9 mouse cellular contexts compared by ENCODE assay signal in the genomic region with DNA sequence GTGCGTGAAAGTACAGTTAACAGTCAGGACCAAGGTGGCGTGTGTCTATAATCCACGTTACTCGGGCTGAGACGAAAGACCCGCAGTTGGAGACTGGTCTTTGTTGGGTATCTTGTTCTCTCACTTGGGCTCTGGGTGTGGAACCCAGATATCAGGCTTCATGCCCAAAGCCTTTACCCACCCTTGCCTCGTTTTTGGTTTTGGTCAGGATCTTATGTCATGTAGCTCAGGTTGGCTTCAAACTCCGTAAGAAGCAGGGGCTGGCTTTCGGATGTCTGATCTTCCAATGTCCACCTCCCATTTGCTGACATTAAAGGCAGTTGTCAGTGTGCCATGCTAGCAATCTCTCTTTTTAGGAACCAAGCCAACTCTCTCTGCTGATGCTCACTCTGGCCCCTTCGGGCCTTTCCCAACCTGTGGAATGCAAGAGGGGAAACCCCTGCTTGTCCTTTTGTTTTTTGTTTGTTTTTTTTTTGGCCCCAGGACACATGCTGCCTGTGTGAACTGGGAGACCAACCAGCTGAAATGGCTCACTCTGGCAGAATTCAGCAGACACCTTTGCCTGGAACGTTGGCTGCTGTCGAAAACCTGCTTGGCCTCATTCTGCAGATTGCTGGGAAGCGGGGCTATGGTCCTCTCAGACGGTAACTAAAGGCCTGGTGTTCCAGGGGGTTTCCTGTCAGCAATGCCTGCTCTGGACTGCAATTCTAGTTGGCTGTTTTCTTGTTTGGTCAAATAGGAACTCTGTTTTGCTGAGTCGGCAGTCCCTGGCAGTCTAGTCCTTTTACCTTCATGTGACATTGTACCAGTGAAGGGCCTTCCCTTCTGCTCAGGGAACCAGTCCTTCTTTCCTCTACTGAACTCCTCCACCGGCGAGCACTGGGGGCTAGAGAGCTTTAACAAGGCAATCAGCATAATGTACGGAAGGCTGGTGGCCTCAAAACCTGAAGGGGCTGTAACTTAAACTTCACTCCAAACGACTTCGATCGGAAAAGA. TPM values are rescaled to one million over a fixed set of nuclear protein-coding genes. Genes with fewer than 3 reads are reported as not detected.
A peak's percentile ranks its signal among the peaks of the same experiment; 100 is the strongest.
DNase-seq lines count a peak whose midpoint lies in the region; ATAC-seq and TF ChIP-seq lines count a peak whose summit lies in the region.
"Had no signal": no experiment of that assay in that cellular context is flagged by ENCODE, and none has a peak within 500 bp of the region (broad histone marks: within the 10 kb centered on the region; RNA-seq: fewer than 3 reads in every experiment).

No protein-coding gene starts in this region.

- intact Hi-C loops in heart, postnatal 25 days (cut with DNase I) = no loop called here

- peaks cover 28% of the 10 kb centered on the region for H3K4me1 ChIP-seq in heart, embryonic 10.5 days
- H3K4me1 ChIP-seq in MEL (ENCODE audit: control insufficient read depth in 1 of 2, insufficient read depth in 2 of 2, low read length in 2 of 2) = no peaks in the 10 kb centered on the region
- peaks cover 20% of the 10 kb centered on the region for H3K4me1 ChIP-seq in forebrain, postnatal 0 days (ENCODE audit: insufficient read depth)
- H3K4me1 ChIP-seq in limb, embryonic 15.5 days = peaks cover 21% of the 10 kb centered on the region

- H3K4me2 ChIP-seq in forebrain, postnatal 0 days (ENCODE audit: low read depth) = peak overlapping the region; percentile 31
- H3K4me2 ChIP-seq in limb, embryonic 15.5 days = no peak overlapping the region

- H3K9me3 ChIP-seq in heart, embryonic 10.5 days = no peaks in the 10 kb centered on the region
- no peaks in the 10 kb centered on the region for H3K9me3 ChIP-seq in MEL (replicated peaks; ENCODE audit: insufficient read depth, low read length)
- H3K9me3 ChIP-seq in forebrain, postnatal 0 days (ENCODE audit: low read length) = no peaks in the 10 kb centered on the region
- H3K9me3 ChIP-seq in limb, embryonic 15.5 days = no peaks in the 10 kb centered on the region

- ATAC-seq in forebrain, postnatal 0 days = no peak
- ATAC-seq in limb, embryonic 15.5 days (ENCODE audit: insufficient number of reproducible peaks, low FRiP score, low TSS enrichment, low read depth) = no peak
- no peak for ATAC-seq in activated CD4-positive, CD25-positive, alpha-beta regulatory T cell, adult 4 months

- TF ChIP-seq POLR2A in MEL (IDR thresholded peaks at IDR 0.05; ENCODE audit: control insufficient read depth in 1 of 2, insufficient read depth in 1 of 2, low read depth in 1 of 2, low read length in 2 of 2, poor library complexity in 1 of 2) = no peak

- H3K4me3 ChIP-seq in heart, embryonic 10.5 days = no peak overlapping the region
- no peak overlapping the region for H3K4me3 ChIP-seq in MEL (ENCODE audit: control insufficient read depth in 1 of 2, insufficient read depth in 1 of 2, low read depth in 2 of 2, low read length in 2 of 2)
- no peak overlapping the region for H3K4me3 ChIP-seq in forebrain, postnatal 0 days (ENCODE audit: low read depth, low read length)
- no peak overlapping the region for H3K4me3 ChIP-seq in limb, embryonic 15.5 days

- 69% methylated on average over 21 of the region's 21 CpGs for WGBS in heart, embryonic 10.5 days
- WGBS in forebrain, postnatal 0 days = 43% methylated on average over 21 of the region's 21 CpGs
- WGBS in limb, embryonic 15.5 days = 56% methylated on average over 21 of the region's 21 CpGs

- peak overlapping the region; percentile 70 for H3K27ac ChIP-seq in heart, embryonic 10.5 days
- H3K27ac ChIP-seq in MEL (ENCODE audit: control insufficient read depth, low read depth, low read length) = no peak overlapping the region
- peak overlapping the region; percentile 81 for H3K27ac ChIP-seq in forebrain, postnatal 0 days (ENCODE audit: low read depth, low read length)
- H3K27ac ChIP-seq in limb, embryonic 15.5 days = peak overlapping the region; percentile 69

- DNase-seq in heart, embryonic 10.5 days (ENCODE audit: low spot score) = peak; percentile 72
- DNase-seq in heart, postnatal 25 days (ENCODE audit: low spot score) = no peak
- no peak for DNase-seq in MEL (ENCODE audit: low read depth, low spot score)
- no peak for DNase-seq in forebrain, postnatal 0 days
- no peak for DNase-seq in urinary bladder, postnatal 14 days (ENCODE audit: low spot score)
- DNase-seq in cerebellum, postnatal 36 days = no peak

- TF ChIP-seq EP300 in MEL (IDR thresholded peaks at IDR 0.05; ENCODE audit: low read depth in 1 of 2, low read length in 2 of 2) = no peak

- H3K79me2 ChIP-seq in MEL (ENCODE audit: control insufficient read depth, insufficient read depth, low read length, poor library complexity) = no peaks in the 10 kb centered on the region

- H3K36me3 ChIP-seq in heart, embryonic 10.5 days = no peaks in the 10 kb centered on the region
- no peaks in the 10 kb centered on the region for H3K36me3 ChIP-seq in MEL (ENCODE audit: control insufficient read depth in 1 of 2, insufficient read depth in 2 of 2, low read length in 2 of 2)
- H3K36me3 ChIP-seq in forebrain, postnatal 0 days (ENCODE audit: insufficient read depth) = no peaks in the 10 kb centered on the region
- H3K36me3 ChIP-seq in limb, embryonic 15.5 days = no peaks in the 10 kb centered on the region

- no peaks in the 10 kb centered on the region for H3K27me3 ChIP-seq in heart, embryonic 10.5 days (ENCODE audit: insufficient read depth, poor library complexity, severe bottlenecking)
- peaks cover 12 to 28% of the 10 kb centered on the region in 2 experiments for H3K27me3 ChIP-seq in MEL (ENCODE audit: control insufficient read depth in 1 of 2, insufficient read depth in 2 of 2, low read length in 2 of 2)
- H3K27me3 ChIP-seq in forebrain, postnatal 0 days (ENCODE audit: insufficient read depth, low read length) = no peaks in the 10 kb centered on the region
- no peaks in the 10 kb centered on the region for H3K27me3 ChIP-seq in limb, embryonic 15.5 days

- H3K9ac ChIP-seq in MEL (ENCODE audit: control insufficient read depth, low read depth, low read length, poor library complexity, severe bottlenecking) = no peak overlapping the region
- peak overlapping the region; percentile 22; the same call in 1 of the 2 replicates for H3K9ac ChIP-seq in forebrain, postnatal 0 days
- no peak overlapping the region for H3K9ac ChIP-seq in limb, embryonic 15.5 days

- TF ChIP-seq RAD21 in MEL (IDR thresholded peaks at IDR 0.05; ENCODE audit: low read depth, low read length) = no peak

- no peak for TF ChIP-seq CTCF in MEL (IDR thresholded peaks at IDR 0.05 in 2 of 3, conservative IDR thresholded peaks at IDR 0.05 in 1 of 3; ENCODE audit: control insufficient read depth in 1 of 3, insufficient read depth in 1 of 3, low read depth in 2 of 3, low read length in 3 of 3, poor library complexity in 1 of 3, severe bottlenecking in 1 of 3)
- TF ChIP-seq CTCF in forebrain, postnatal 0 days (IDR thresholded peaks at IDR 0.05; ENCODE audit: low read depth) = no peak

RNA-seq across cellular contexts. Expression of a gene that starts 23.6 kb away (rescaled TPM):
- 1,319 and 1,394 TPM in 2 replicates for polyA plus RNA-seq in heart, embryonic 10.5 days (2016; fragmentation: Nextera tagmentation; extraction: Ambion mirVana)
- 100 to 1,000 TPM in 1 of 2 experiments, 10 to 100 TPM in 1; 99.4 to 105 TPM for total RNA-seq in heart, postnatal 25 days (2021)
- total RNA-seq in MEL (2012; rRNA removed) = 112 and 133 TPM in 2 replicates
- 10 to 100 TPM in 1 of 2 experiments, not detected in 1; 83.6 TPM for polyA plus RNA-seq in MEL (2012; ENCODE audit: insufficient read depth in 1 of 2, insufficient read length in 2 of 2, low read depth in 1 of 2, low replicate concordance in 2 of 2, missing spikeins in 1 of 2)
- total RNA-seq in forebrain, postnatal 0 days (2014; rRNA removed) = 18,820 and 21,160 TPM in 2 replicates
- 18,258 and 23,279 TPM in 2 replicates for polyA plus RNA-seq in forebrain, postnatal 0 days (2015; fragmentation: Nextera tagmentation; extraction: Ambion mirVana)
- polyA plus RNA-seq in limb, embryonic 15.5 days (2015; fragmentation: Nextera tagmentation; extraction: Ambion mirVana) = 1,206 and 1,410 TPM in 2 replicates
- 100 to 1,000 TPM; 243 to 273 TPM for polyA plus RNA-seq in activated CD4-positive, CD25-positive, alpha-beta regulatory T cell, adult 4 months (2017; shearing (Covaris generic))

RNA-seq across cellular contexts. Expression of a gene that starts 23.7 kb away (rescaled TPM):
- polyA plus RNA-seq in heart, embryonic 10.5 days (2016; fragmentation: Nextera tagmentation; extraction: Ambion mirVana) = not detected in 2 replicates
- not detected for total RNA-seq in heart, postnatal 25 days (2021)
- total RNA-seq in MEL (2012; rRNA removed) = not detected in 2 replicates
- not detected for polyA plus RNA-seq in MEL (2012; ENCODE audit: insufficient read depth in 1 of 2, insufficient read length in 2 of 2, low read depth in 1 of 2, low replicate concordance in 2 of 2, missing spikeins in 1 of 2)
- 1,610 and 2,499 TPM in 2 replicates for total RNA-seq in forebrain, postnatal 0 days (2014; rRNA removed)
- polyA plus RNA-seq in forebrain, postnatal 0 days (2015; fragmentation: Nextera tagmentation; extraction: Ambion mirVana) = not detected in 2 replicates
- polyA plus RNA-seq in limb, embryonic 15.5 days (2015; fragmentation: Nextera tagmentation; extraction: Ambion mirVana) = not detected in 2 replicates
- polyA plus RNA-seq in activated CD4-positive, CD25-positive, alpha-beta regulatory T cell, adult 4 months (2017; shearing (Covaris generic)) = not detected
- total RNA-seq: left cerebral cortex, postnatal 36 days had no signal

RNA-seq across cellular contexts. Expression of a gene that starts 42.7 kb away (rescaled TPM):
- polyA plus RNA-seq in heart, embryonic 10.5 days (2016; fragmentation: Nextera tagmentation; extraction: Ambion mirVana) = 1,935 and 2,007 TPM in 2 replicates
- total RNA-seq in heart, postnatal 25 days (2021) = 100 to 1,000 TPM; 163 to 175 TPM
- 1,577 and 1,672 TPM in 2 replicates for total RNA-seq in MEL (2012; rRNA removed)
- 1,000 to 10,000 TPM in 1 of 2 experiments, not detected in 1; 1,861 TPM for polyA plus RNA-seq in MEL (2012; ENCODE audit: insufficient read depth in 1 of 2, insufficient read length in 2 of 2, low read depth in 1 of 2, low replicate concordance in 2 of 2, missing spikeins in 1 of 2)
- 1,927 and 1,958 TPM in 2 replicates for total RNA-seq in forebrain, postnatal 0 days (2014; rRNA removed)
- polyA plus RNA-seq in forebrain, postnatal 0 days (2015; fragmentation: Nextera tagmentation; extraction: Ambion mirVana) = 1,265 and 1,341 TPM in 2 replicates
- polyA plus RNA-seq in limb, embryonic 15.5 days (2015; fragmentation: Nextera tagmentation; extraction: Ambion mirVana) = 1,374 and 1,490 TPM in 2 replicates
- polyA plus RNA-seq in activated CD4-positive, CD25-positive, alpha-beta regulatory T cell, adult 4 months (2017; shearing (Covaris generic)) = 100 to 1,000 TPM; 510 to 711 TPM

RNA-seq across cellular contexts. Expression of a gene that starts 52.6 kb away (rescaled TPM):
- 172 and 183 TPM in 2 replicates for polyA plus RNA-seq in heart, embryonic 10.5 days (2016; fragmentation: Nextera tagmentation; extraction: Ambion mirVana)
- total RNA-seq in heart, postnatal 25 days (2021) = 10 to 100 TPM; 33.5 to 33.7 TPM
- 163 and 201 TPM in 2 replicates for total RNA-seq in MEL (2012; rRNA removed)
- 100 to 1,000 TPM in 1 of 2 experiments, not detected in 1; 129 TPM for polyA plus RNA-seq in MEL (2012; ENCODE audit: insufficient read depth in 1 of 2, insufficient read length in 2 of 2, low read depth in 1 of 2, low replicate concordance in 2 of 2, missing spikeins in 1 of 2)
- total RNA-seq in forebrain, postnatal 0 days (2014; rRNA removed) = 22.1 and 24.9 TPM in 2 replicates
- 16.4 and 18.8 TPM in 2 replicates for polyA plus RNA-seq in forebrain, postnatal 0 days (2015; fragmentation: Nextera tagmentation; extraction: Ambion mirVana)
- 138 and 145 TPM in 2 replicates for polyA plus RNA-seq in limb, embryonic 15.5 days (2015; fragmentation: Nextera tagmentation; extraction: Ambion mirVana)
- polyA plus RNA-seq in activated CD4-positive, CD25-positive, alpha-beta regulatory T cell, adult 4 months (2017; shearing (Covaris generic)) = 100 to 1,000 TPM in 1 of 2 experiments, 10 to 100 TPM in 1; 98.3 to 120 TPM

RNA-seq across cellular contexts. Expression of a gene that starts 59.0 kb away (rescaled TPM):
- 14.9 and 20.2 TPM in 2 replicates for polyA plus RNA-seq in heart, embryonic 10.5 days (2016; fragmentation: Nextera tagmentation; extraction: Ambion mirVana)
- 10 to 100 TPM; 11.5 to 13.4 TPM for total RNA-seq in heart, postnatal 25 days (2021)
- 7.0 and 13.5 TPM in 2 replicates for total RNA-seq in MEL (2012; rRNA removed)
- 10 to 100 TPM in 1 of 2 experiments, not detected in 1; 17.3 TPM for polyA plus RNA-seq in MEL (2012; ENCODE audit: insufficient read depth in 1 of 2, insufficient read length in 2 of 2, low read depth in 1 of 2, low replicate concordance in 2 of 2, missing spikeins in 1 of 2)
- 44.1 and 59.3 TPM in 2 replicates for total RNA-seq in forebrain, postnatal 0 days (2014; rRNA removed)
- 20.1 and 22.4 TPM in 2 replicates for polyA plus RNA-seq in forebrain, postnatal 0 days (2015; fragmentation: Nextera tagmentation; extraction: Ambion mirVana)
- 19.7 and 21.8 TPM in 2 replicates for polyA plus RNA-seq in limb, embryonic 15.5 days (2015; fragmentation: Nextera tagmentation; extraction: Ambion mirVana)
- polyA plus RNA-seq in activated CD4-positive, CD25-positive, alpha-beta regulatory T cell, adult 4 months (2017; shearing (Covaris generic)) = 10 to 100 TPM; 24.2 to 42.0 TPM

Comparison
In these comparisons a context has a peak if more than half of its experiments do, and no peak if none do; other contexts are left out.
1. RNA of a gene that starts 23.6 kb away (polyA plus RNA-seq): 18,258 to 23,279 TPM in forebrain, postnatal 0 days; 1,319 to 1,394 TPM in heart, embryonic 10.5 days, 1,206 to 1,410 TPM in limb, embryonic 15.5 days, 243 to 273 TPM in activated CD4-positive, CD25-positive, alpha-beta regulatory T cell, adult 4 months and 83.6 TPM in MEL; every median in the first group is over 10 times any median in the second.